Mouse (Mus musculus) megakaryocyte, embryonic 14.5 days (primary cell): ENCODE data around the gene Tmem267.

Experiments
- FLI1 ChIP-seq: IDR thresholded peaks from 2 replicates; pipeline ENCODE4 v1.6.1; 2012; ENCODE audit warnings: low read length, inconsistent platforms, mixed read lengths
- GATA1 ChIP-seq: IDR thresholded peaks from 3 replicates; pipeline ENCODE4 v1.6.1; 2012; ENCODE audit warnings: mixed read lengths, low read length, inconsistent platforms, borderline replicate concordance

- TF ChIP-seq GATA1 = no peak
- TF ChIP-seq FLI1 = no peak
These were observed 10.1 kb upstream of the Tmem267 start for GRCm38 (mm10) chr13:119477789-119478188.
